Mouse (Mus musculus) midbrain, embryonic 16.5 days (tissue): ENCODE measurements at regions not wholly inside any gene's neighbourhood (a gene's known extent, or its start where the extent isn't known, plus 50 kb on each side); places are given as distances from the start of the nearest gene placed in this dataset.

Source experiments
- ATAC-seq: fragments of 200-750 bp; cut with Nextera tagmentation; 2 replicates; pipeline ENCODE4 v1.8.0; 2017; ENCODE audit warnings: moderate TSS enrichment
- H3K27ac ChIP-seq: fragments of 300-500 bp; sonication (generic); 2 replicates; pipeline ENCODE4 v1.5.1; 2014; ENCODE audit warnings: mild to moderate bottlenecking, low read length, mixed read lengths
- H3K27me3 ChIP-seq: fragments of 300-500 bp; sonication (generic); 2 replicates; pipeline ENCODE4 v1.6.1; 2014; ENCODE audit warnings: low read depth, low read length, mixed read lengths; ENCODE audit not compliant: control insufficient read depth, insufficient read depth
- H3K36me3 ChIP-seq: fragments of 300-500 bp; sonication (generic); 2 replicates; pipeline ENCODE4 v1.6.1; 2014; ENCODE audit warnings: mild to moderate bottlenecking, low read length, moderate library complexity, mixed read lengths; ENCODE audit not compliant: control insufficient read depth, insufficient read depth
- H3K4me1 ChIP-seq: fragments of 300-500 bp; sonication (generic); 2 replicates; pipeline ENCODE4 v1.6.1; 2014; ENCODE audit warnings: mild to moderate bottlenecking, low read length, mixed read lengths; ENCODE audit not compliant: control insufficient read depth, insufficient read depth
- H3K4me2 ChIP-seq: fragments of 300-500 bp; sonication (generic); 2 replicates; pipeline ENCODE4 v1.6.1; 2014; ENCODE audit warnings: mild to moderate bottlenecking, low read length, mixed read lengths
- H3K4me3 ChIP-seq: fragments of 300-500 bp; sonication (generic); 2 replicates; pipeline ENCODE4 v1.5.1; 2014; ENCODE audit warnings: low read depth, mild to moderate bottlenecking, low read length, moderate library complexity, mixed read lengths
- H3K9ac ChIP-seq: fragments of 300-500 bp; sonication (generic); 2 replicates; pipeline ENCODE4 v1.6.1; 2014; ENCODE audit warnings: low read depth, low read length, mixed read lengths
- H3K9me3 ChIP-seq: fragments of 300-500 bp; sonication (generic); replicated peaks from 2 replicates; pipeline ENCODE4 v1.6.1; 2014; ENCODE audit warnings: mild to moderate bottlenecking, low read length, mixed read lengths; ENCODE audit not compliant: control insufficient read depth, poor library complexity, severe bottlenecking
- WGBS: fragments of 180-500 bp; shearing (Covaris S2); extraction: QIAGEN DNeasy Blood & Tissue Kit; methylation state at CpG from one replicate; pipeline ENCODE4 v1.1.7; 2014; 5-methylcytosine and 5-hydroxymethylcytosine counted together

DNA sequence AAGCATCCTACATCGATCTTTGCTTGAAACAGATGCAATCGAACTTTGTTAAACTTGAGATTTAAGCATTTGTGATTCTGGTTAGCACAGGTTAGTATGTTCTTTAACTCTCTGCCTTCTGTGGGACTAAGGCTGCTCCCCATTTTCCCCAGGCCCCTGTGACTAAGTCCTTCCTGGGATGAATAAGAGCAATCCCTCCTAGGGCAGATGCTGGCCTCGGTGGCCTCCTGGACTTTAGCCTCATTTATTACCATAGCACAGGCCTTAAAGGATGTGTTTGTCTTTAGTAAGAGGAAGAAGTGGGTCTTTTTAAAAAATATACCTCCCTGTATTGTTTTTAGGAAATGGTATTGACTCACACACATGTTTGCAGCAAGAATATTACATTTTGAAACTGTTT, 599.9 kb downstream of the Dok5 start:
- no peaks in the 10 kb centered on the region for H3K27me3 ChIP-seq
- H3K9ac ChIP-seq = no peak overlapping the region
- no peaks in the 10 kb centered on the region for H3K36me3 ChIP-seq
- H3K4me1 ChIP-seq = peaks cover 6% of the 10 kb centered on the region; the same call in 1 of the 2 replicates
- H3K4me3 ChIP-seq = no peak overlapping the region
- 94% methylated on average over 3 of the region's 3 CpGs for WGBS
- H3K4me2 ChIP-seq = no peak overlapping the region
- H3K9me3 ChIP-seq = 0 out of 2 replicates have a peak, but pooled peaks cover 2% of the 10 kb centered on the region
- no peak for ATAC-seq
- H3K27ac ChIP-seq = no peak overlapping the region

DNA sequence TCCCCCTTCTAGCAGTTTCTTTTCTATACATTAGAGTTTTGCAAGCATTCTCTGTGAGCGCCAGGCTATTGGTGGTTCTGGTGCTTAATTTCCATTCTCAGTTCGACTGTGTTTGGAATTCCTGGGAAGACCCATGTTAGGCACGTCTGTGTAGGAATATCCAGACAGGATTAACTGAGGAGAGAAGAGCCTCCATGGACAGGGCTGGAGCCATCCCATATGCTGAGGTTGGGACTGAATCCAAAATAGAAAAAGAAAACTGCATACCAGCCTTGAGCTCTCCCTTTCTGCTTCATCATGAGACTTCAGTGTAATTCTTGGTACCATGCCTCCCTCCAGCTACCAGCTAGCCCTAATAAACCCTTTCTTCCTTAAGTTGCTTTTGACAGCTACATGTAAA, 595.3 kb downstream of the Dok5 start:
- H3K4me2 ChIP-seq = no peak overlapping the region
- H3K27ac ChIP-seq = no peak overlapping the region
- no peaks in the 10 kb centered on the region for H3K27me3 ChIP-seq
- no peaks in the 10 kb centered on the region for H3K9me3 ChIP-seq
- H3K4me1 ChIP-seq = peaks cover 6% of the 10 kb centered on the region; the same call in 1 of the 2 replicates
- WGBS = 60% methylated on average over 3 of the region's 3 CpGs
- no peak overlapping the region for H3K4me3 ChIP-seq
- H3K9ac ChIP-seq = no peak overlapping the region
- no peak for ATAC-seq
- H3K36me3 ChIP-seq = no peaks in the 10 kb centered on the region

DNA sequence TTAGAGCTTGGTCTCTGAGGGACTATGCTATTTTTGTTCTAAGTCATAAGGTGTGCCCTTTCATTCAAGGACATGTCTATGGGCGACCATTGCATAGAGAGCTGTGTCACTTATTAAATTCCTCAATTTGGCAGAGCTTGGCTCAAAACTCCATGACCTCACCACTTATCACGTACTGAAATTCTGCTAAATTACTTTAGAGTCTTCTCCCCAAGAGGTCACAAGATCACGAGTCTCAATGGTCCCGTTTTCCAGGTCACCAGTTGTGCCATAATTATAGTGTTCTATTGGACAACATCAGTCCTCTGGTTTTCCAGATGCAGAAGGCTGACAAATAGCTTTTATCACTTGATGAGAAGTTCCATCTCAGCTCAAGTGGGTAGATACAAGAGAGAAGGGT, 576.9 kb downstream of the Dok5 start:
- WGBS = 85% methylated on average over 4 of the region's 4 CpGs
- H3K9me3 ChIP-seq = no peaks in the 10 kb centered on the region
- ATAC-seq = no peak

DNA sequence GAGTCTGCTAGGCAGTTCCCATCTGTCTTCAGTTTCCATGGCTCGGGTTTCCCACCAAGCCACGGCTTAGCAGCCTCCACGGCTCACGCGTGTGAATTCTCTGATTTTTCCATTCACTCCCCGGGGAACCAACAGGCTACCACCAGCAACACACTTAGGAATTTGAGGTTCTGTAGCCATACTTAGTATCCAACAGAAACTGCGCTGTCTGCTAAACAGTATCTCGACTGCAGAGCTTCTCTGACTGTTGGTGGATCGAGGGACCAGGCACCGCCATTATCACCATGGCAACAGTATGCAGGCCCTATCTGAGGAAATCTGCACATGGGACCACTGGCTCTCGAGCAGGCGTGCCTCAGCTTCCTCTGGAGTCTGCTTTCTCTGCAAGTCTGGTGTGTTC, 574.4 kb downstream of the Dok5 start:
- 40% methylated on average over 12 of the region's 12 CpGs for WGBS
- Histone ChIP-seq H3K4me1 (peaks cover 5% of the 10 kb centered on the region; the same call in 1 of the 2 replicates), H3K4me2 (0 out of 2 replicates have a peak overlapping the region, but pooled peaks have one; percentile 9), H3K4me3 (no peak overlapping the region), H3K27ac (no peak overlapping the region), H3K36me3 (no peaks in the 10 kb centered on the region), H3K27me3 (no peaks in the 10 kb centered on the region), H3K9me3 (no peaks in the 10 kb centered on the region), H3K9ac (no peak overlapping the region)
- ATAC-seq = 0 out of 2 replicates have a peak, but pooled peaks have one; percentile 25

More for the DNA sequence above, 576.9 kb downstream of the Dok5 start:
- Histone ChIP-seq H3K9ac (no peak overlapping the region), H3K27ac (no peak overlapping the region), H3K4me3 (no peak overlapping the region), H3K4me1 (peaks cover 5% of the 10 kb centered on the region; the same call in 1 of the 2 replicates), H3K4me2 (no peak overlapping the region), H3K27me3 (no peaks in the 10 kb centered on the region), H3K36me3 (no peaks in the 10 kb centered on the region)

DNA sequence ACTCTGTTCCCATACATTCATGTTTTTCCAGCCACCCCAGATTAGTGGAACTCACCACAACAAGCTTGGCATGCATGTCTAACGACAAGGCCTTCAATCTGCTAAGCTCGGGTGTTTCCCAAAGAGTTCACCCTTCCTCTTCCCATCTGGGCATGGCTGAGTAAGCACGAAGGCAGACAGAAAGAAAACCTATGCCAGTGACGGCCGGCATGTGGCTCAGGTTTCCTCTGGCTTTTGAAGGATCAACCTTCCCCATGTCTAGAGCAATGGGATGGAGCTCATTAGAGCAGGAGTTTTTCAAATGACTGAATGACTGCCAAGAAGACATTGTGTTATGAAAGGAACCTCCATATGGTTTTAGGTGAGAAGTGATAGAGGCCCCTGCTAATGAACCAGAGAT, 566.9 kb downstream of the Dok5 start:
- H3K36me3 ChIP-seq = no peaks in the 10 kb centered on the region
- no peak overlapping the region for H3K4me2 ChIP-seq
- H3K4me1 ChIP-seq = no peaks in the 10 kb centered on the region
- ATAC-seq = no peak
- H3K9ac ChIP-seq = no peak overlapping the region
- H3K27me3 ChIP-seq = no peaks in the 10 kb centered on the region
- WGBS = 44% methylated on average over 5 of the region's 5 CpGs
- no peaks in the 10 kb centered on the region for H3K9me3 ChIP-seq
- no peak overlapping the region for H3K27ac ChIP-seq
- H3K4me3 ChIP-seq = no peak overlapping the region

DNA sequence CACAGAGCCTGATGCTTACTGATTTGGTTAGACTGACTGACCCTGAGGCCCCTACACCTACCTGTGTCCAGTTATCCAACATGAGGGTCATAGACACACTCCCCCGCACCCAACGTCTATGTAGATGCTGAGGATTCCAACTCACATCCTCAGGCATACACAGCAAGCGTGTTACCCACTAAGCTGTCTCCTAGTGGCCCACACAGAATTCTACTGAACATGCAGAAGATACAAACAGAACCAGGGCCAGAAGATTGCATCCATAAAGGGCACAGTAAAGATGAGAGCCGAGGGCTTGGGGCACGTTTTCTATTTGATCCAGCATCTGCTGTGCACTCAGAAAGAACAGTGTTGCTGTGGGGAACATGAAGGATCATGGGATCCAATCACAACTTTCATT, 564.0 kb downstream of the Dok5 start:
- Histone ChIP-seq H3K9ac (no peak overlapping the region), H3K4me1 (no peaks in the 10 kb centered on the region), H3K4me2 (no peak overlapping the region), H3K36me3 (no peaks in the 10 kb centered on the region), H3K27ac (no peak overlapping the region), H3K9me3 (no peaks in the 10 kb centered on the region), H3K27me3 (no peaks in the 10 kb centered on the region), H3K4me3 (no peak overlapping the region)
- WGBS = 91% methylated on average over 5 of the region's 5 CpGs
- no peak for ATAC-seq

GRCm38 (mm10) chr2:171292579-171292978, 561.0 kb downstream of the Dok5 start:
- no peak overlapping the region for H3K27ac ChIP-seq
- no peak overlapping the region for H3K9ac ChIP-seq
- no peak for ATAC-seq
- no peak overlapping the region for H3K4me3 ChIP-seq
- H3K4me1 ChIP-seq = no peaks in the 10 kb centered on the region
- H3K4me2 ChIP-seq = no peak overlapping the region
- H3K9me3 ChIP-seq = no peaks in the 10 kb centered on the region
- no peaks in the 10 kb centered on the region for H3K36me3 ChIP-seq
- H3K27me3 ChIP-seq = no peaks in the 10 kb centered on the region

DNA sequence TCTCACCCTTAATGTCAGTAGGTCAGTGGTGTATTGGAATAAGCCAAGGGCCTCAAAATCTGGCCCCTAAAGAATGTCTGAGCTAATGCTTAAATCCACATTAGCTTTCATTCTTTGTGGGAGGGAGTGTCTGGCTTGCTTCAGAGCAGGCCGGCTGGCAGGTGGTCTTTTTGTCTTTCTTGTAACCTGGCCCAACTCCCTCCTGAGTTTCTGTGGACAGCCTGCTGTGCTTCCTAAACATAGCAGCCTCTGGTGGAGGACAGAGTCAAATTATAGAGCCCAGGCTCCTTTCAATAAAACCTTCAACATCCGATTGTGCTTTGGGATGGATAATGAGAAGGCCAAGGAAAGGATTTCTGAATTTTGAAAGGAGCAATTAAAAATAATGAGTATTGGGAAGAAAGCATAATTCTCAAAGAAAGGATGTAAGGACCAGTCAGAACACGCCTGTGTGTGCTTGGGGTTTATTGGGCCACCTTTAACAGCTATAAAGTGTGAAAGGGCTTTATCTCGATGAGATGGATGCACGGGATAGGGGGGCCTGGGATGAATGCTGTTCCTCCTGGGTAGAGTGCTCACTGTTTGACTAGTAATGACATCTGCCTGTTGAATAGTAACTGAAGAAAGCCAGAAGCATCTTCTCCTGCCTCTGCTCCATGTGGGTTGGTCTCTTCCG, 554.2 kb downstream of the Dok5 start:
- Histone ChIP-seq H3K9me3 (no peaks in the 10 kb centered on the region), H3K4me2 (no peak overlapping the region), H3K27me3 (no peaks in the 10 kb centered on the region), H3K36me3 (no peaks in the 10 kb centered on the region), H3K9ac (no peak overlapping the region), H3K4me1 (no peaks in the 10 kb centered on the region), H3K27ac (no peak overlapping the region), H3K4me3 (no peak overlapping the region)
- 25% methylated on average over 6 of the region's 6 CpGs for WGBS
- ATAC-seq = no peak

GRCm38 (mm10) chr2:171280132-171280531, 548.5 kb downstream of the Dok5 start:
- H3K4me1 ChIP-seq = no peaks in the 10 kb centered on the region
- ATAC-seq = no peak
- no peaks in the 10 kb centered on the region for H3K27me3 ChIP-seq
- WGBS = 81% methylated on average over 3 of the region's 3 CpGs
- no peaks in the 10 kb centered on the region for H3K9me3 ChIP-seq
- no peak overlapping the region for H3K9ac ChIP-seq
- no peak overlapping the region for H3K27ac ChIP-seq
- no peak overlapping the region for H3K4me2 ChIP-seq
- H3K36me3 ChIP-seq = no peaks in the 10 kb centered on the region
- no peak overlapping the region for H3K4me3 ChIP-seq
